ENCODE assay signal across 12 mouse cellular contexts in the genomic region with DNA sequence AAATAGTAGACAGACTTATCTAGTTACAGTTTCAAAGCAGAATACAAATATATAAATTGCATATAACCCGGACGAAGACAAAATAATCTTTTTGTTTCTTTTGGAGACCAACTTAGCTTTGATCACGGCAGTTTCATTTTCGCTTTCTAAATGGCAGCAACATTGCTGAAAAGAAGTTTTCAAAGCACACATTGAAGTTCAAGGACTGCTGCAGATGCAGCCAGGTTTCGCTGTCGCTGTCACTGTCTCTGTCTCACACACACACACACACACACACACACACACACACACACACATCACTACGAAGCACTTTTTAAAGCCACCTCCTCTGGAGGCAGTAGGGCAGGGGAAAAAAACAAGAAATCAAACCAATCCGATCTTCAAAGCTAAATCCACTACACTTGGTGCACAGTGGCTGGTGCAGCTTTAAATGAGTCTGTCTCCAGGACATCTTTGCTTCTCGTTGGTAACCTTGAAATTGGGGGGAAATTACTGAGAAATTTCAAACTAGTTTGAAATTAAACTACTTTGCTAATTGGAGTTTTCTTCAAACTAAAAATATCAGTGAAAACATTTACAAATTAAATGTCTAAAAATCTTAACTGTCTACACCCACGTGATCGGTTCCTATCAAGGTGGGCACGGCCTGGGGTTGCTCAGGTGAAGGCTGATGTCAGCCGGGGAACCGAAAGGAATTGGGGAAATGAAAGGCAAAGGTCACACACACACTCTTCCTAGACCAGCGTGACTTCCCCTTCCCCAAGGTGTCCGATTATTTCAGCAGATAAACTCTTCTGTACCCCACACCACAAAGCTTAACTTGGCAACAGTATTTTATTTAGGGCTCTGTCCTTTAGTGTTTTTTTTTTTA. TPM values are rescaled to one million over a fixed set of nuclear protein-coding genes. Genes with fewer than 3 reads are reported as not detected.
DNase-seq lines count a peak whose midpoint lies in the region; ATAC-seq and TF ChIP-seq lines count a peak whose summit lies in the region.
"Had no signal": no experiment of that assay in that cellular context is flagged by ENCODE, and none has a peak within 500 bp of the region (broad histone marks: within the 10 kb centered on the region; RNA-seq: fewer than 3 reads in every experiment).

No protein-coding gene starts in this region.

- no peak overlapping the region for H3K4me3 ChIP-seq in kidney, embryonic 16.5 days (ENCODE audit: low read length)
- H3K4me3 ChIP-seq in bone marrow, adult 2 months (replicated peaks; ENCODE audit: control insufficient read depth, low read depth, low read length), result peak overlapping the region; percentile 79
- H3K4me3 ChIP-seq in forebrain, embryonic 11.5 days (ENCODE audit: low read depth, low read length), result no peak overlapping the region
- no peak overlapping the region for H3K4me3 ChIP-seq in forebrain, embryonic 15.5 days
- H3K4me3 ChIP-seq: hindbrain, embryonic 12.5 days had no signal

- DNase-seq in kidney, postnatal 10 days, result peak; percentile 10
- peak; percentile 91 for DNase-seq in naive thymus-derived CD4-positive, alpha-beta T cell, adult 2 months (ENCODE audit: low read depth)
- no peak for DNase-seq in forebrain, embryonic 11.5 days (ENCODE audit: low spot score)
- no peak for DNase-seq in gastrocnemius, postnatal 36 days
- DNase-seq: cerebellum, adult 2 months had no signal

- H3K4me2 ChIP-seq in kidney, embryonic 16.5 days (replicated peaks; ENCODE audit: low read depth, low read length), result no peak overlapping the region
- H3K4me2 ChIP-seq in forebrain, embryonic 11.5 days (ENCODE audit: low read depth, low read length, severe bottlenecking), result no peak overlapping the region
- no peak overlapping the region for H3K4me2 ChIP-seq in forebrain, embryonic 15.5 days (replicated peaks)
- H3K4me2 ChIP-seq: hindbrain, embryonic 12.5 days had no signal

- no peak overlapping the region for H3K9ac ChIP-seq in kidney, embryonic 16.5 days (replicated peaks; ENCODE audit: low read length)
- H3K9ac ChIP-seq in forebrain, embryonic 11.5 days (ENCODE audit: low read length), result no peak overlapping the region
- H3K9ac ChIP-seq in forebrain, embryonic 15.5 days (replicated peaks), result no peak overlapping the region
- H3K9ac ChIP-seq: hindbrain, embryonic 12.5 days had no signal

- H3K9me3 ChIP-seq in kidney, embryonic 16.5 days (ENCODE audit: low read length), result no peaks in the 10 kb centered on the region
- no peaks in the 10 kb centered on the region for H3K9me3 ChIP-seq in forebrain, embryonic 11.5 days (ENCODE audit: control insufficient read depth, low read length)
- no peaks in the 10 kb centered on the region for H3K9me3 ChIP-seq in forebrain, embryonic 15.5 days
- H3K9me3 ChIP-seq: hindbrain, embryonic 12.5 days had no signal

- WGBS in kidney, embryonic 16.5 days, result 80% methylated on average over 16 of the region's 16 CpGs
- WGBS in bone marrow, adult 2 months, result 2% methylated on average over 16 of the region's 16 CpGs
- 92% methylated on average over 16 of the region's 16 CpGs for WGBS in forebrain, embryonic 11.5 days
- WGBS in forebrain, embryonic 15.5 days, result 88% methylated on average over 16 of the region's 16 CpGs

- no peaks in the 10 kb centered on the region for H3K27me3 ChIP-seq in kidney, embryonic 16.5 days (ENCODE audit: insufficient read depth, low read length)
- H3K27me3 ChIP-seq in forebrain, embryonic 11.5 days (ENCODE audit: control insufficient read depth, insufficient read depth, low read length), result no peaks in the 10 kb centered on the region
- H3K27me3 ChIP-seq in forebrain, embryonic 15.5 days, result no peaks in the 10 kb centered on the region
- H3K27me3 ChIP-seq: hindbrain, embryonic 12.5 days; Patski had no signal

- H3K4me1 ChIP-seq in kidney, embryonic 16.5 days (ENCODE audit: insufficient read depth, low read length), result no peaks in the 10 kb centered on the region
- H3K4me1 ChIP-seq in bone marrow, adult 2 months (ENCODE audit: control insufficient read depth, insufficient read depth, low read length), result peaks cover 5% of the 10 kb centered on the region; the same call in 1 of the 2 replicates
- no peaks in the 10 kb centered on the region for H3K4me1 ChIP-seq in forebrain, embryonic 11.5 days (replicated peaks; ENCODE audit: control insufficient read depth, insufficient read depth, low read length)
- H3K4me1 ChIP-seq in forebrain, embryonic 15.5 days, result no peaks in the 10 kb centered on the region
- H3K4me1 ChIP-seq: hindbrain, embryonic 12.5 days had no signal

- H3K36me3 ChIP-seq in kidney, embryonic 16.5 days (ENCODE audit: insufficient read depth, low read length), result peaks cover 11% of the 10 kb centered on the region
- H3K36me3 ChIP-seq in forebrain, embryonic 11.5 days (ENCODE audit: control insufficient read depth, insufficient read depth, low read length), result peaks cover 4% of the 10 kb centered on the region; the same call in 1 of the 2 replicates
- peaks cover 5% of the 10 kb centered on the region for H3K36me3 ChIP-seq in forebrain, embryonic 15.5 days

- ATAC-seq in kidney, embryonic 16.5 days (ENCODE audit: low FRiP score, low TSS enrichment), result no peak
- peak; percentile 80 for ATAC-seq in CD4-positive, CD25-positive, alpha-beta regulatory T cell, adult 4 months
- no peak for ATAC-seq in forebrain, embryonic 11.5 days (replicated peaks; ENCODE audit: low FRiP score)
- no peak for ATAC-seq in forebrain, embryonic 15.5 days (replicated peaks)
- ATAC-seq: forebrain, embryonic 14.5 days; Patski had no signal

- no peak overlapping the region for H3K27ac ChIP-seq in kidney, embryonic 16.5 days (ENCODE audit: low read length)
- H3K27ac ChIP-seq in bone marrow, adult 2 months (ENCODE audit: control insufficient read depth, insufficient read depth, low read depth, low read length, poor library complexity), result peak overlapping the region; percentile 38
- H3K27ac ChIP-seq in forebrain, embryonic 11.5 days (ENCODE audit: low read depth, low read length), result no peak overlapping the region
- no peak overlapping the region for H3K27ac ChIP-seq in forebrain, embryonic 15.5 days (replicated peaks)
- H3K27ac ChIP-seq: hindbrain, embryonic 12.5 days had no signal

- TF ChIP-seq POLR2A in bone marrow, adult 2 months (IDR thresholded peaks at IDR 0.05; ENCODE audit: borderline replicate concordance, control insufficient read depth, low read depth, low read length), result no peak

- no peak for TF ChIP-seq CTCF in bone marrow, adult 2 months (IDR thresholded peaks at IDR 0.05; ENCODE audit: control insufficient read depth, insufficient read depth, low read length)

- intact Hi-C loops in gastrocnemius, postnatal 36 days (cut with DNase I), result no loop called here

RNA-seq across cellular contexts. Expression of a gene that starts 35.9 kb away (rescaled TPM):
- 11.9 and 14.2 TPM in 2 replicates for polyA plus RNA-seq in kidney, embryonic 16.5 days (2015; fragmentation: Nextera tagmentation; extraction: Ambion mirVana)
- polyA plus RNA-seq in CD4-positive, CD25-positive, alpha-beta regulatory T cell, adult 4 months (2017; shearing (Covaris generic)), result 10 to 100 TPM; 40.6 to 41.3 TPM
- 3.8 TPM in 2 replicates for polyA plus RNA-seq in bone marrow, adult 2 months (2011; ENCODE audit: insufficient read depth, insufficient read length, low replicate concordance, missing spikeins)
- 15.7 and 21.4 TPM in 2 replicates for polyA plus RNA-seq in forebrain, embryonic 11.5 days (2014; fragmentation: Nextera tagmentation; extraction: Ambion mirVana)
- 1 to 10 TPM; 2.5 to 3.2 TPM for total RNA-seq in gastrocnemius, postnatal 36 days (2021)
- polyA plus RNA-seq in forebrain, embryonic 15.5 days (2015; fragmentation: Nextera tagmentation; extraction: Ambion mirVana), result 11.3 and 12.8 TPM in 2 replicates

Comparison
In these comparisons a context has a peak if more than half of its experiments do, and no peak if none do; other contexts are left out.
1. DNase-seq: peak in kidney, postnatal 10 days (single experiment) and naive thymus-derived CD4-positive, alpha-beta T cell, adult 2 months (single experiment); none in forebrain, embryonic 11.5 days (single experiment) and gastrocnemius, postnatal 36 days (0 of 2).